Mouse (Mus musculus) layer of hippocampus, adult 2 months (tissue): ENCODE data around the gene Rnf121. TPM values are rescaled to one million over a fixed set of nuclear protein-coding genes. Genes with fewer than 3 reads are reported as not detected.

ENCODE experiments used
- DNase-seq, 2 experiments: peaks; one replicate each; pipeline ENCODE4 v3.0.0; 2022; ENCODE audit warnings: low spot score in 2 of 2
- H3K27ac ChIP-seq: fragments of 200-600 bp; 2 replicates; pipeline ENCODE4 v1.8.1; 2022
- H3K4me3 ChIP-seq: fragments of 200-600 bp; 2 replicates; pipeline ENCODE4 v1.8.1; 2022; ENCODE audit warnings: mild to moderate bottlenecking
- CTCF ChIP-seq: fragments of 200-600 bp; conservative IDR thresholded peaks from 2 replicates; pipeline ENCODE4 v1.8.1; 2022; ENCODE audit warnings: antibody characterized with exemption, mild to moderate bottlenecking, moderate library complexity
- total RNA-seq, 2 experiments: library from RNA; stranded (reverse); gene quantifications; 2 replicates each; pipeline ENCODE4 v1.2.3; 2021

Gene Rnf121
- total RNA-seq, 2 experiments from 2014 or later, result 44.3 to 47.4 TPM

GRCm38 (mm10) chr7:102099760-102100661, 34.7 kb upstream of the Rnf121 start:
- no peak for TF ChIP-seq CTCF
- Histone ChIP-seq H3K27ac (no peak overlapping the region), H3K4me3 (peak overlapping the region; percentile 17; the same call in 1 of the 2 replicates)
- DNase-seq, result no peak

GRCm38 (mm10) chr7:102087336-102087735, 22.1 kb upstream of the Rnf121 start:
- Histone ChIP-seq H3K27ac (no peak overlapping the region), H3K4me3 (no peak overlapping the region)
- peak in 1 of 2 experiments; percentile 22 for DNase-seq
- no peak for TF ChIP-seq CTCF

GRCm38 (mm10) chr7:102084041-102084696, 18.9 kb upstream of the Rnf121 start:
- Histone ChIP-seq H3K4me3 (no peak overlapping the region), H3K27ac (no peak overlapping the region)
- no peak for TF ChIP-seq CTCF
- DNase-seq, result no peak

- no peak within 1 kb of the TSS for H3K4me3 ChIP-seq
Observed at GRCm38 (mm10) chr7:102082816-102083215, 17.5 kb upstream of the Rnf121 start, which contains the start of gene Trpc2. Gene Trpc2 (plus strand): TSS chr7:102083116.

DNA sequence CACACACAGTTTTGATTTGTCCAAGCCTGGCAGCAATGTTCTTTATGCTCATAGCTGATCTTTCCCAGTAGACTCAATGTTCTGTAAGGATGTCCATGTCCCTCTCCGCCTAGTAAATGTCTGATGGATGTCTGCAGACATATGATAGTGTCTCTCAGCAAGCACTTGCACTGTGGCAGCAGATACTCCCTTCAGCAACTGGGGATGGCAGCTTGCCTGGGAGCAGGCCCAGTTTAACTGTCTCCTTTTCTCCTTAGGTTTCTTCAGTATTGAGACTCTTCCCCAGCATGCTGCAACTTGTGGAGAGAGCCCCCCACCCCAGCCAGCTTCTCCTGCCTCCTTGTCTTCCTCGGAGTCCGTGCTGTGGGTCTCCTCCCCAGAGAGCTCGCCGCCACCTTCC, 16.5 kb upstream of the Rnf121 start:
- H3K4me3 ChIP-seq, result no peak overlapping the region
- H3K27ac ChIP-seq, result no peak overlapping the region
- no peak for TF ChIP-seq CTCF
- DNase-seq, result no peak

More at GRCm38 (mm10) chr7:102082816-102083215, 17.5 kb upstream of the Rnf121 start, which contains the start of gene Trpc2:
- TF ChIP-seq CTCF, result no peak
- H3K27ac ChIP-seq, result no peak within 1 kb of the TSS
- DNase-seq, result no peak

GRCm38 (mm10) chr7:102080311-102080710, 15.0 kb upstream of the Rnf121 start:
- Histone ChIP-seq H3K4me3 (no peak overlapping the region), H3K27ac (no peak overlapping the region)
- no peak for DNase-seq
- no peak for TF ChIP-seq CTCF

DNA sequence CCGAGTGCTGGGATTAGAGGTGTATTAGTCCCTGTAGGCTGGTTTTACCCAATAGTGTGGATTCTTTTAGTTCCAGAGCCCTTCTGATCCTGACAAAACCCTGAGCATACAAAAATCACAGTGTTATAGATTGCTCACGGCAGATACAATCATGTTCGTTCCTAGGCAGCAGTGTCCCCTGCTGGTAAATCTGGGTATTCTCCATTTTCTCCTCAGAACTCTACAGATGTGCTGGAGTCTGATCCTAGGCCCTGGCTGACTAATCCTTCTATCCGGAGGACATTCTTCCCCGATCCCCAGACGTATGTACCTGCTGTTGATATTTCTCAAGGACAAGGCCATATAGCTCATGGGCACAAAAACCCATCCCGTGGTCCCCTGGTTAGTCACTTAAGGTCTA, 13.2 kb upstream of the Rnf121 start:
- TF ChIP-seq CTCF, result peak; percentile 88
- peak in 1 of 2 experiments; percentile 54 for DNase-seq
- no peak overlapping the region for H3K4me3 ChIP-seq
- no peak overlapping the region for H3K27ac ChIP-seq

DNA sequence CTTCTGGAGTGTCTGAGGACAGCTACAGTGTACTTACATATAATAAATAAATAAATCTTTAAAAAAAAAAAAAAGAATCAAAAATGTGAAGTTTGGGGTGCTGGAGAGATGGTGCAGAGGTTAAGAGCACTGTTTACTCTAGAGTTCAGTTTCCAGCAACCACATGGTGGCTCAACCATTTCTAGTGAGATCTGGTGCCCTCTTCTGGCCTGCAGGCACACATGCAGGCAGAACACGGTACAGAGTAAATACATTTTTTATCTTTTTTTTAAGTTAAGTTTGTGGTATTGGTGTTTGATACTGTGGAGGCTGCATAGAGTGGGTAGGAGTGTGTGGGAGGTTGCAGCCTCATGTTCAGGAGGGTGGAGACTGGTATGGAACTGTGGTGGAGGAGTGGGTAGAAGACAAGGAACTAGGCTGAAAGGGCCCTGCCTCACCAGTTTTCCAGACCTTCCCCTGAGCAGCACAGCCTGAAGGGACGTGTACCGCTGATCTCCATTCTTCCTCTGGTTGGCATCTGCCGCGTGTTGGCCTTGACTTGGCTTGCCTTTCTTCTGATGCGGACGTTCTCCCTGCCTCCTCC, 11.5 kb upstream of the Rnf121 start:
- Histone ChIP-seq H3K4me3 (no peak overlapping the region), H3K27ac (no peak overlapping the region)
- no peak for DNase-seq
- TF ChIP-seq CTCF, result peak; percentile 80

GRCm38 (mm10) chr7:102066363-102066762, 1.1 kb upstream of the Rnf121 start:
- TF ChIP-seq CTCF, result no peak
- Histone ChIP-seq H3K4me3 (peak overlapping the region; percentile 91), H3K27ac (no peak overlapping the region)
- DNase-seq, result no peak

GRCm38 (mm10) chr7:102064655-102065045, 619 bp downstream of the Rnf121 start:
- TF ChIP-seq CTCF, result no peak

DNA sequence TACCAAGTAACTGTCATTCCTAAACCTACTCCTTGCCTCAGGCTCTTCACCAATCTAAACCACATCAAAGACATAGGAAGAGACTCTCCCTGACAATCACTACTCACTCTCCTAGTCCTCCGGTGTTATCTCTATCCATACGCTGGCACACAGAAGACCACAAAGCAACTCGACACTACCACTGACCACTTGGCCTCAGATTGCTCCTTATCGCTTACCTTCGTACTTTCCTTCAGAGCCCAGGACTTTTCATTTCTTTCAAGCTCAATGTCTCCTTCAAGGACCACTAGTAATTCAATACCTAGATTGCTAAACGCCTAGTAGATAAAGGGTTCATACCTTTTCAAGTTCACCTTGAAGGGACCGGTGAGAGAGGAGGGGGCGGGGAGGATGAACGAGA, 1.4 kb downstream of the Rnf121 start:
- no peak overlapping the region for H3K27ac ChIP-seq
- DNase-seq, result no peak
- peak overlapping the region; percentile 91 for H3K4me3 ChIP-seq
- no peak for TF ChIP-seq CTCF

More at GRCm38 (mm10) chr7:102064655-102065045, 619 bp downstream of the Rnf121 start:
- peak overlapping the region; percentile 92 for H3K27ac ChIP-seq
- H3K4me3 ChIP-seq, result peak overlapping the region; percentile 91
- no peak for DNase-seq

GRCm38 (mm10) chr7:102062203-102062602, 3.1 kb downstream of the Rnf121 start:
- DNase-seq, result no peak
- TF ChIP-seq CTCF, result no peak
- Histone ChIP-seq H3K27ac (no peak overlapping the region), H3K4me3 (no peak overlapping the region)

- Histone ChIP-seq H3K4me3 (no peak overlapping the region), H3K27ac (no peak overlapping the region)
- no peak for DNase-seq
- no peak for TF ChIP-seq CTCF
Observed at GRCm38 (mm10) chr7:102061353-102061752, 3.9 kb downstream of the Rnf121 start.
